Comparison of ENCODE assay signal across 8 mouse cellular contexts in genomic region chr7:142481186-142481567, GRCm38 (mm10). TPM values are rescaled to one million over a fixed set of nuclear protein-coding genes. Genes with fewer than 3 reads are reported as not detected.
DNase-seq lines count a peak whose midpoint lies in the region; ATAC-seq and TF ChIP-seq lines count a peak whose summit lies in the region.

No protein-coding gene starts in this region.

- TF ChIP-seq CTCF in spleen, adult 2 months (IDR thresholded peaks at IDR 0.05; ENCODE audit: extremely low read depth, insufficient read depth, insufficient read length, insufficient replicate concordance): peak; percentile 52; the same call in 1 of the 2 replicates

- H3K9ac ChIP-seq in kidney, embryonic 14.5 days (ENCODE audit: low read depth, low read length): peak overlapping the region; percentile 76
- peak overlapping the region; percentile 80 for H3K9ac ChIP-seq in stomach, embryonic 16.5 days (ENCODE audit: low read length)

- no peaks in the 10 kb centered on the region for H3K27me3 ChIP-seq in spleen, adult 2 months (ENCODE audit: control insufficient read depth, insufficient read depth, low read length)
- no peaks in the 10 kb centered on the region for H3K27me3 ChIP-seq in embryonic facial prominence, embryonic 10.5 days (replicated peaks; ENCODE audit: low read depth, poor library complexity, severe bottlenecking)
- no peaks in the 10 kb centered on the region for H3K27me3 ChIP-seq in kidney, embryonic 14.5 days (ENCODE audit: control insufficient read depth, insufficient read depth, low read length)
- no peaks in the 10 kb centered on the region for H3K27me3 ChIP-seq in stomach, embryonic 16.5 days (ENCODE audit: control insufficient read depth, insufficient read depth, low read length)

- no peak overlapping the region for H3K4me3 ChIP-seq in spleen, adult 2 months (ENCODE audit: extremely low read depth, insufficient read depth, insufficient read length)
- H3K4me3 ChIP-seq in embryonic facial prominence, embryonic 10.5 days: peak overlapping the region; percentile 49
- H3K4me3 ChIP-seq in kidney, embryonic 14.5 days (ENCODE audit: low read length): peak overlapping the region; percentile 23
- H3K4me3 ChIP-seq in stomach, embryonic 16.5 days (replicated peaks; ENCODE audit: low read length): peak overlapping the region; percentile 34

- no peaks in the 10 kb centered on the region; the same call in 1 of the 2 replicates for H3K4me1 ChIP-seq in spleen, adult 2 months (ENCODE audit: control insufficient read depth, insufficient read depth, insufficient read length)
- peaks cover 77% of the 10 kb centered on the region for H3K4me1 ChIP-seq in embryonic facial prominence, embryonic 10.5 days
- H3K4me1 ChIP-seq in kidney, embryonic 14.5 days (ENCODE audit: control insufficient read depth, insufficient read depth, low read length): peaks cover 50% of the 10 kb centered on the region
- H3K4me1 ChIP-seq in stomach, embryonic 16.5 days (ENCODE audit: control insufficient read depth, insufficient read depth, low read length): peaks cover 69% of the 10 kb centered on the region

- WGBS in spleen, adult 2 months: 26% methylated on average over 5 of the region's 5 CpGs
- WGBS in embryonic facial prominence, embryonic 10.5 days: 8% methylated on average over 5 of the region's 5 CpGs
- WGBS in kidney, embryonic 14.5 days: 2% methylated on average over 5 of the region's 5 CpGs
- 3% methylated on average over 5 of the region's 5 CpGs for WGBS in stomach, embryonic 16.5 days

- no peak for TF ChIP-seq POLR2A in spleen, adult 2 months (IDR thresholded peaks at IDR 0.05; ENCODE audit: low read depth, low read length)

- H3K36me3 ChIP-seq in spleen, adult 2 months (ENCODE audit: control insufficient read depth, insufficient read depth, low read length): peaks cover 22% of the 10 kb centered on the region
- peaks cover 11% of the 10 kb centered on the region; the same call in 1 of the 2 replicates for H3K36me3 ChIP-seq in embryonic facial prominence, embryonic 10.5 days (replicated peaks)
- peaks cover 21% of the 10 kb centered on the region; the same call in 1 of the 2 replicates for H3K36me3 ChIP-seq in kidney, embryonic 14.5 days (ENCODE audit: control insufficient read depth, insufficient read depth, low read length)
- H3K36me3 ChIP-seq in stomach, embryonic 16.5 days (ENCODE audit: control insufficient read depth, insufficient read depth, low read length): no peaks in the 10 kb centered on the region; the same call in 1 of the 2 replicates

- no peaks in the 10 kb centered on the region for H3K9me3 ChIP-seq in embryonic facial prominence, embryonic 10.5 days
- H3K9me3 ChIP-seq in kidney, embryonic 14.5 days (ENCODE audit: control insufficient read depth, low read length): no peaks in the 10 kb centered on the region
- H3K9me3 ChIP-seq in stomach, embryonic 16.5 days (replicated peaks; ENCODE audit: control insufficient read depth, low read length): no peaks in the 10 kb centered on the region

- H3K27ac ChIP-seq in spleen, adult 2 months (ENCODE audit: insufficient read depth, low read length): no peak overlapping the region
- H3K27ac ChIP-seq in embryonic facial prominence, embryonic 10.5 days (replicated peaks): peak overlapping the region; percentile 98
- H3K27ac ChIP-seq in kidney, embryonic 14.5 days (ENCODE audit: low read depth, low read length): peak overlapping the region; percentile 97
- peak overlapping the region; percentile 97 for H3K27ac ChIP-seq in stomach, embryonic 16.5 days (ENCODE audit: low read length)

- H3K4me2 ChIP-seq in kidney, embryonic 14.5 days (replicated peaks; ENCODE audit: low read depth, low read length): peak overlapping the region; percentile 49
- H3K4me2 ChIP-seq in stomach, embryonic 16.5 days (ENCODE audit: low read depth, low read length): peak overlapping the region; percentile 65

- DNase-seq in spleen, adult 2 months (ENCODE audit: low read depth in 1 of 2, low spot score in 2 of 2): no peak
- DNase-seq in spleen, postnatal 14 days (ENCODE audit: low spot score in 2 of 2): no peak
- peak; percentile 82 for DNase-seq in embryonic facial prominence, embryonic 10.5 days (ENCODE audit: low spot score)
- DNase-seq in heart, adult 9 months (ENCODE audit: low spot score in 2 of 2): peak; percentile 63 to 77
- DNase-seq in lung, postnatal 14 days: peak; percentile 70
- no peak for DNase-seq in spleen, postnatal 4 days (ENCODE audit: low spot score in 2 of 2)

- ATAC-seq in kidney, embryonic 14.5 days (ENCODE audit: low FRiP score, low TSS enrichment): peak; percentile 1; the same call in 1 of the 2 replicates
- ATAC-seq in stomach, embryonic 16.5 days (ENCODE audit: insufficient read depth, low FRiP score): no peak

RNA-seq across cellular contexts. Expression of gene Tnnt3, which starts 17.5 kb away (rescaled TPM):
- 1.6 and 1.8 TPM in 2 replicates for polyA plus RNA-seq in spleen, adult 2 months (2012; rRNA removed)
- polyA plus RNA-seq in embryonic facial prominence, embryonic 10.5 days (2016; fragmentation: Nextera tagmentation; extraction: Ambion mirVana): 1.4 and 1.6 TPM in 2 replicates
- 3.2 and 3.5 TPM in 2 replicates for polyA plus RNA-seq in kidney, embryonic 14.5 days (2014; fragmentation: Nextera tagmentation; extraction: Ambion mirVana)
- 12.0 and 208 TPM in 2 replicates for polyA plus RNA-seq in stomach, embryonic 16.5 days (2015; fragmentation: Nextera tagmentation; extraction: Ambion mirVana)

RNA-seq across cellular contexts. Expression of gene Lsp1, which starts 20.6 kb away (rescaled TPM):
- polyA plus RNA-seq in spleen, adult 2 months (2012; rRNA removed): 368 and 410 TPM in 2 replicates
- polyA plus RNA-seq in embryonic facial prominence, embryonic 10.5 days (2016; fragmentation: Nextera tagmentation; extraction: Ambion mirVana): 20.9 and 21.4 TPM in 2 replicates
- 92.8 and 124 TPM in 2 replicates for polyA plus RNA-seq in kidney, embryonic 14.5 days (2014; fragmentation: Nextera tagmentation; extraction: Ambion mirVana)
- 216 and 235 TPM in 2 replicates for polyA plus RNA-seq in stomach, embryonic 16.5 days (2015; fragmentation: Nextera tagmentation; extraction: Ambion mirVana)

RNA-seq across cellular contexts. Expression of gene Tnni2, which starts 39.6 kb away (rescaled TPM):
- polyA plus RNA-seq in spleen, adult 2 months (2012; rRNA removed): 3.0 and 3.9 TPM in 2 replicates
- 1.7 and 2.5 TPM in 2 replicates for polyA plus RNA-seq in embryonic facial prominence, embryonic 10.5 days (2016; fragmentation: Nextera tagmentation; extraction: Ambion mirVana)
- polyA plus RNA-seq in kidney, embryonic 14.5 days (2014; fragmentation: Nextera tagmentation; extraction: Ambion mirVana): 3.1 and 3.7 TPM in 2 replicates
- 20.2 and 217 TPM in 2 replicates for polyA plus RNA-seq in stomach, embryonic 16.5 days (2015; fragmentation: Nextera tagmentation; extraction: Ambion mirVana)

RNA-seq across cellular contexts. Expression of gene Syt8, which starts 46.5 kb away (rescaled TPM):
- 0.94 and 1.1 TPM in 2 replicates for polyA plus RNA-seq in spleen, adult 2 months (2012; rRNA removed)
- polyA plus RNA-seq in embryonic facial prominence, embryonic 10.5 days (2016; fragmentation: Nextera tagmentation; extraction: Ambion mirVana): not detected in 2 replicates
- not detected in 2 replicates for polyA plus RNA-seq in kidney, embryonic 14.5 days (2014; fragmentation: Nextera tagmentation; extraction: Ambion mirVana)
- 31.1 and 50.1 TPM in 2 replicates for polyA plus RNA-seq in stomach, embryonic 16.5 days (2015; fragmentation: Nextera tagmentation; extraction: Ambion mirVana)

RNA-seq across cellular contexts. Expression of gene Mrpl23, which starts 51.3 kb away (rescaled TPM):
- 8.1 and 8.4 TPM in 2 replicates for polyA plus RNA-seq in spleen, adult 2 months (2012; rRNA removed)
- 18.1 and 22.4 TPM in 2 replicates for polyA plus RNA-seq in embryonic facial prominence, embryonic 10.5 days (2016; fragmentation: Nextera tagmentation; extraction: Ambion mirVana)
- 30.3 and 33.4 TPM in 2 replicates for polyA plus RNA-seq in kidney, embryonic 14.5 days (2014; fragmentation: Nextera tagmentation; extraction: Ambion mirVana)
- polyA plus RNA-seq in stomach, embryonic 16.5 days (2015; fragmentation: Nextera tagmentation; extraction: Ambion mirVana): 16.2 and 30.7 TPM in 2 replicates

Comparison
In these comparisons a context has a peak if more than half of its experiments do, and no peak if none do; other contexts are left out.
1. DNase-seq: peak in embryonic facial prominence, embryonic 10.5 days (single experiment), heart, adult 9 months (2 of 2) and lung, postnatal 14 days (single experiment); none in spleen, adult 2 months (0 of 2), spleen, postnatal 14 days (0 of 2) and spleen, postnatal 4 days (0 of 2).